Comparison of ENCODE assay signal across 8 mouse cellular contexts in genomic region chr8:92359833-92360082, GRCm38 (mm10). TPM values are rescaled to one million over a fixed set of nuclear protein-coding genes. Genes with fewer than 3 reads are reported as not detected.
DNase-seq lines count a peak whose midpoint lies in the region; ATAC-seq and TF ChIP-seq lines count a peak whose summit lies in the region.

No protein-coding gene starts in this region.

- H3K9me3 ChIP-seq in heart, embryonic 14.5 days (ENCODE audit: control insufficient read depth, low read length), result no peaks in the 10 kb centered on the region
- no peaks in the 10 kb centered on the region for H3K9me3 ChIP-seq in liver, embryonic 13.5 days (replicated peaks)

- 3% methylated on average over 21 of the region's 21 CpGs for WGBS in heart, embryonic 14.5 days
- 0% methylated on average over 21 of the region's 21 CpGs for WGBS in liver, embryonic 13.5 days (ENCODE audit: insufficient replicate concordance)

- peaks cover 33% of the 10 kb centered on the region for H3K27me3 ChIP-seq in heart, embryonic 14.5 days (ENCODE audit: control insufficient read depth, insufficient read depth, low read length)
- peaks cover 83% of the 10 kb centered on the region for H3K27me3 ChIP-seq in liver, embryonic 13.5 days

- DNase-seq in heart, adult 18-20 months, result no peak
- peak; percentile 42 to 44 for DNase-seq in heart, postnatal 14 days
- no peak for DNase-seq in liver, embryonic 13.5 days
- peak; percentile 62 for DNase-seq in retina, embryonic 14.5 days (ENCODE audit: low spot score)
- no peak for DNase-seq in layer of hippocampus, adult 11-12 months (ENCODE audit: low spot score)
- DNase-seq in layer of hippocampus, postnatal 25 days (ENCODE audit: extremely low spot score in 1 of 2, low spot score in 1 of 2), result no peak

- no peak for TF ChIP-seq CTCF in bone marrow macrophage, adult 2 months (IDR thresholded peaks at IDR 0.05; ENCODE audit: low read depth, low read length)

- peak overlapping the region; percentile 63 to 74 for H3K4me3 ChIP-seq in heart, embryonic 14.5 days (ENCODE audit: control insufficient read depth in 1 of 2, insufficient read depth in 1 of 2, low read depth in 1 of 2, low read length in 2 of 2)
- H3K4me3 ChIP-seq in bone marrow macrophage, adult 2 months (ENCODE audit: insufficient read depth, low read length), result peak overlapping the region; percentile 27
- peak overlapping the region; percentile 19; the same call in 1 of the 2 replicates for H3K4me3 ChIP-seq in liver, embryonic 13.5 days (replicated peaks)

- no peaks in the 10 kb centered on the region for H3K36me3 ChIP-seq in heart, embryonic 14.5 days (ENCODE audit: control insufficient read depth, insufficient read depth, low read length)
- no peaks in the 10 kb centered on the region for H3K36me3 ChIP-seq in liver, embryonic 13.5 days

- H3K27ac ChIP-seq in heart, embryonic 14.5 days (replicated peaks in 1 of 2; ENCODE audit: control insufficient read depth in 1 of 2, insufficient read depth in 1 of 2, low read depth in 2 of 2, low read length in 2 of 2), result peak overlapping the region in 1 of 2 experiments; percentile 25; a peak in 1 of 4 replicates
- H3K27ac ChIP-seq in bone marrow macrophage, adult 2 months (ENCODE audit: insufficient read depth, low read depth, low read length), result no peak overlapping the region
- no peak overlapping the region for H3K27ac ChIP-seq in liver, embryonic 13.5 days

- H3K4me1 ChIP-seq in heart, embryonic 14.5 days (ENCODE audit: control insufficient read depth in 2 of 2, insufficient read depth in 2 of 2, low read length in 2 of 2), result peaks cover 5 to 16% of the 10 kb centered on the region in 2 experiments; a peak in 3 of 4 replicates
- 0 out of 2 replicates have a peak, but pooled peaks cover 2% of the 10 kb centered on the region for H3K4me1 ChIP-seq in bone marrow macrophage, adult 2 months (ENCODE audit: control insufficient read depth, insufficient read depth, low read length)
- peaks cover 37% of the 10 kb centered on the region for H3K4me1 ChIP-seq in liver, embryonic 13.5 days (replicated peaks)

- TF ChIP-seq POLR2A in bone marrow macrophage, adult 2 months (IDR thresholded peaks at IDR 0.05; ENCODE audit: borderline replicate concordance, low read depth, low read length), result no peak

- peak overlapping the region; percentile 89 for H3K9ac ChIP-seq in heart, embryonic 14.5 days (ENCODE audit: low read length)
- H3K9ac ChIP-seq in liver, embryonic 13.5 days, result no peak overlapping the region

- peak overlapping the region; percentile 91 for H3K4me2 ChIP-seq in heart, embryonic 14.5 days (ENCODE audit: low read length)
- peak overlapping the region; percentile 30 for H3K4me2 ChIP-seq in liver, embryonic 13.5 days

- no peak for ATAC-seq in heart, embryonic 14.5 days (ENCODE audit: insufficient number of reproducible peaks, insufficient read depth, low FRiP score, low read depth)
- ATAC-seq in liver, embryonic 13.5 days (ENCODE audit: low read depth), result no peak

- intact Hi-C loops in heart, postnatal 14 days (cut with DNase I), result loop anchor here (5.0 to 10.0 kb wide), 6 partner anchors 392 to 1165 kb away; partner anchors contain the start of genes Aktip, Fto and Rpgrip1l

RNA-seq across cellular contexts. Expression of gene Irx5, which starts 2.3 kb away (rescaled TPM):
- polyA plus RNA-seq in heart, embryonic 14.5 days (2014; fragmentation: Nextera tagmentation; extraction: Ambion mirVana), result 10.4 and 11.5 TPM in 2 replicates
- total RNA-seq in heart, adult 18-20 months (2021), result 1 to 10 TPM; 6.0 to 6.5 TPM
- polyA plus RNA-seq in bone marrow macrophage, adult 2 months (2012; ENCODE audit: insufficient read depth, insufficient read length, missing spikeins), result not detected in 2 replicates
- total RNA-seq in heart, postnatal 14 days (2021), result 1 to 10 TPM; 5.6 to 7.5 TPM
- polyA plus RNA-seq in liver, embryonic 13.5 days (2015; fragmentation: Nextera tagmentation; extraction: Ambion mirVana), result 0.09 and 0.10 TPM in 2 replicates
- under 1 TPM in 1 of 2 experiments, not detected in 1; 0.14 TPM for total RNA-seq in layer of hippocampus, postnatal 25 days (2021)

Comparison
In these comparisons a context has a peak if more than half of its experiments do, and no peak if none do; other contexts are left out.
1. DNase-seq: peak in heart, postnatal 14 days (2 of 2) and retina, embryonic 14.5 days (single experiment); none in heart, adult 18-20 months (0 of 2), liver, embryonic 13.5 days (single experiment), layer of hippocampus, adult 11-12 months (single experiment) and layer of hippocampus, postnatal 25 days (0 of 2).
2. RNA of gene Irx5, which starts 2.3 kb away (total RNA-seq): 5.6 to 7.5 TPM in heart, postnatal 14 days and 6.0 to 6.5 TPM in heart, adult 18-20 months; 0.14 TPM in layer of hippocampus, postnatal 25 days; every median in the first group is over 4 times any median in the second.
3. Peak in every context shown above with its lines, with median percentiles within 50 percentile points of each other: H3K4me3 ChIP-seq.